In genomic region chr8:108712001-108712411, GRCm38 (mm10) we compare ENCODE assay signal across 8 mouse cellular contexts.
A peak's percentile ranks its signal among the peaks of the same experiment; 100 is the strongest.
DNase-seq lines count a peak whose midpoint lies in the region; ATAC-seq and TF ChIP-seq lines count a peak whose summit lies in the region.

No protein-coding gene starts in this region.

- no peak for TF ChIP-seq CTCF in lung, adult 2 months (IDR thresholded peaks at IDR 0.05; ENCODE audit: insufficient read depth, low read length)
- TF ChIP-seq CTCF in thymus, adult 2 months (IDR thresholded peaks at IDR 0.05; ENCODE audit: borderline replicate concordance, control insufficient read depth, extremely low read depth, insufficient read depth, low read length, poor library complexity) = no peak

- WGBS in lung, embryonic 15.5 days = 6% methylated on average over 14 of the region's 14 CpGs
- 41% methylated on average over 14 of the region's 14 CpGs for WGBS in lung, adult 2 months
- 29% methylated on average over 14 of the region's 14 CpGs for WGBS in forebrain, embryonic 15.5 days
- 17% methylated on average over 14 of the region's 14 CpGs for WGBS in limb, embryonic 11.5 days
- 37% methylated on average over 14 of the region's 14 CpGs for WGBS in neural tube, embryonic 15.5 days
- 93% methylated on average over 14 of the region's 14 CpGs for WGBS in thymus, adult 2 months

- no peak for ATAC-seq in lung, embryonic 15.5 days (ENCODE audit: borderline replicate concordance, extremely low read depth, low FRiP score, low TSS enrichment)
- ATAC-seq in forebrain, embryonic 15.5 days (replicated peaks) = no peak
- no peak for ATAC-seq in limb, embryonic 11.5 days (ENCODE audit: insufficient number of reproducible peaks, low FRiP score, low TSS enrichment, low read depth)
- no peak for ATAC-seq in neural tube, embryonic 15.5 days (ENCODE audit: low FRiP score)

- H3K4me1 ChIP-seq in lung, embryonic 15.5 days = peaks cover 92% of the 10 kb centered on the region
- H3K4me1 ChIP-seq in lung, adult 2 months (ENCODE audit: control insufficient read depth, insufficient read depth, low read length) = peaks cover 28% of the 10 kb centered on the region
- peaks cover 78% of the 10 kb centered on the region for H3K4me1 ChIP-seq in forebrain, embryonic 15.5 days
- peaks cover 73% of the 10 kb centered on the region for H3K4me1 ChIP-seq in limb, embryonic 11.5 days (ENCODE audit: control insufficient read depth, insufficient read depth, low read length)
- peaks cover 84% of the 10 kb centered on the region for H3K4me1 ChIP-seq in neural tube, embryonic 15.5 days
- peaks cover 4% of the 10 kb centered on the region for H3K4me1 ChIP-seq in thymus, adult 2 months (replicated peaks; ENCODE audit: control insufficient read depth, insufficient read depth, low read length)

- 0 out of 2 replicates have a peak overlapping the region, but pooled peaks have one; percentile 6 for H3K9ac ChIP-seq in lung, embryonic 15.5 days
- peak overlapping the region; percentile 21; the same call in 1 of the 2 replicates for H3K9ac ChIP-seq in forebrain, embryonic 15.5 days (replicated peaks)
- H3K9ac ChIP-seq in limb, embryonic 11.5 days (ENCODE audit: low read length) = peak overlapping the region; percentile 45
- peak overlapping the region; percentile 40; the same call in 1 of the 2 replicates for H3K9ac ChIP-seq in neural tube, embryonic 15.5 days (replicated peaks)

- H3K27me3 ChIP-seq in lung, embryonic 15.5 days = no peaks in the 10 kb centered on the region
- H3K27me3 ChIP-seq in forebrain, embryonic 15.5 days = peaks cover 22% of the 10 kb centered on the region
- H3K27me3 ChIP-seq in limb, embryonic 11.5 days (ENCODE audit: control insufficient read depth, insufficient read depth, low read length) = no peaks in the 10 kb centered on the region
- H3K27me3 ChIP-seq in neural tube, embryonic 15.5 days (replicated peaks) = no peaks in the 10 kb centered on the region
- peaks cover 11% of the 10 kb centered on the region; the same call in 1 of the 2 replicates for H3K27me3 ChIP-seq in thymus, adult 2 months (ENCODE audit: control insufficient read depth, insufficient read depth, low read length)

- peak overlapping the region; percentile 24 for H3K27ac ChIP-seq in lung, embryonic 15.5 days
- peak overlapping the region; percentile 65 for H3K27ac ChIP-seq in forebrain, embryonic 15.5 days (replicated peaks)
- H3K27ac ChIP-seq in limb, embryonic 11.5 days (replicated peaks; ENCODE audit: low read depth, low read length) = peak overlapping the region; percentile 65; the same call in 1 of the 2 replicates
- peak overlapping the region; percentile 86 for H3K27ac ChIP-seq in neural tube, embryonic 15.5 days (replicated peaks)
- no peak overlapping the region for H3K27ac ChIP-seq in thymus, adult 2 months (ENCODE audit: control insufficient read depth, insufficient read depth, low read length)

- no peaks in the 10 kb centered on the region for H3K36me3 ChIP-seq in lung, embryonic 15.5 days
- no peaks in the 10 kb centered on the region for H3K36me3 ChIP-seq in forebrain, embryonic 15.5 days
- no peaks in the 10 kb centered on the region for H3K36me3 ChIP-seq in limb, embryonic 11.5 days (ENCODE audit: control insufficient read depth, insufficient read depth, low read length)
- no peaks in the 10 kb centered on the region for H3K36me3 ChIP-seq in neural tube, embryonic 15.5 days
- H3K36me3 ChIP-seq in thymus, adult 2 months (ENCODE audit: control insufficient read depth, insufficient read depth, low read length) = no peaks in the 10 kb centered on the region

- no peak overlapping the region for H3K4me3 ChIP-seq in lung, embryonic 15.5 days
- no peak overlapping the region for H3K4me3 ChIP-seq in lung, adult 2 months (replicated peaks; ENCODE audit: extremely low read depth, low read depth, low read length)
- no peak overlapping the region for H3K4me3 ChIP-seq in forebrain, embryonic 15.5 days
- no peak overlapping the region for H3K4me3 ChIP-seq in limb, embryonic 11.5 days (ENCODE audit: low read depth, low read length)
- 0 out of 2 replicates have a peak overlapping the region, but pooled peaks have one; percentile 6 for H3K4me3 ChIP-seq in neural tube, embryonic 15.5 days (replicated peaks)
- no peak overlapping the region for H3K4me3 ChIP-seq in thymus, adult 2 months (ENCODE audit: control insufficient read depth, insufficient read depth, low read length)

- no peak for TF ChIP-seq POLR2A in lung, adult 2 months (IDR thresholded peaks at IDR 0.05; ENCODE audit: borderline replicate concordance, extremely low read depth, low read depth, low read length)
- no peak for TF ChIP-seq POLR2A in thymus, adult 2 months (IDR thresholded peaks at IDR 0.05; ENCODE audit: control insufficient read depth, extremely low read depth, insufficient read depth, low read length, poor library complexity)

- DNase-seq in lung, adult 2 months = no peak
- DNase-seq in limb, embryonic 11.5 days (ENCODE audit: low spot score) = peak; percentile 28
- no peak for DNase-seq in left cerebral cortex, adult 18-20 months (ENCODE audit: low spot score in 2 of 2)
- DNase-seq in cerebellum, postnatal 4 days (ENCODE audit: low spot score in 2 of 2) = no peak
- no peak for DNase-seq in thymus, adult 2 months

- H3K4me2 ChIP-seq in lung, embryonic 15.5 days = peak overlapping the region; percentile 37
- peak overlapping the region; percentile 31 for H3K4me2 ChIP-seq in forebrain, embryonic 15.5 days (replicated peaks)
- H3K4me2 ChIP-seq in limb, embryonic 11.5 days (ENCODE audit: low read depth, severe bottlenecking) = peak overlapping the region; percentile 37; the same call in 1 of the 2 replicates
- H3K4me2 ChIP-seq in neural tube, embryonic 15.5 days = peak overlapping the region; percentile 77

- H3K9me3 ChIP-seq in lung, embryonic 15.5 days = no peaks in the 10 kb centered on the region
- no peaks in the 10 kb centered on the region for H3K9me3 ChIP-seq in forebrain, embryonic 15.5 days
- H3K9me3 ChIP-seq in limb, embryonic 11.5 days (ENCODE audit: control insufficient read depth, low read length) = no peaks in the 10 kb centered on the region
- H3K9me3 ChIP-seq in neural tube, embryonic 15.5 days (replicated peaks) = no peaks in the 10 kb centered on the region
